Mouse (Mus musculus) ovary, adult 18-20 months (tissue): ENCODE results near the gene Ncoa5.

Experiments
- DNase-seq: peaks from one replicate; pipeline ENCODE4 v3.0.0; 2022; ENCODE audit warnings: low spot score, mixed read lengths

The Ncoa5 gene

GRCm38 (mm10) chr2:165034131-165035057, at the start of gene Ncoa5:
Gene Ncoa5, minus strand, starts transcription at chr2:165034867.
- DNase-seq = peak; percentile 96

- no peak for DNase-seq
These were observed 46.6 kb upstream of the Ncoa5 start for GRCm38 (mm10) chr2:165081257-165081656.

DNA sequence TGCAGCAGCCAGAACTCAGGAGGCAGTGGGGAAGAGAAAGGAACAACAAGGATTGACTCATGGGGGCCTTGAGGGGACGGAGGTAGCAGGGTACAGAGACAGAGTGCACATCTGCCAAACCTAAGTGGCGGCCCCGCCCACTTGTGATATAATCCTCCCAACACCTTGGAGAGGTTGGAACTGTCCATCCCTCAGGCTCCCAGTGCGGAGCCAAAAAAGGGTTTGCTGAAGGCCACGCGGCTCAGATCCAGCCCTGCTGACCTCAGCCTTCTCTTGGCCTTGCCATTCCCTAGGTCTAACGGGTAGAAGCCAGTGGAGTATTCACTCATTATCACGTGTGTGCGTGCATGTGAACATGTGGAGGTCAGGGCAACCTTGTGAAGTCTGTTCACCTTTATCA, 46.0 kb upstream of the Ncoa5 start:
- no peak for DNase-seq

DNA sequence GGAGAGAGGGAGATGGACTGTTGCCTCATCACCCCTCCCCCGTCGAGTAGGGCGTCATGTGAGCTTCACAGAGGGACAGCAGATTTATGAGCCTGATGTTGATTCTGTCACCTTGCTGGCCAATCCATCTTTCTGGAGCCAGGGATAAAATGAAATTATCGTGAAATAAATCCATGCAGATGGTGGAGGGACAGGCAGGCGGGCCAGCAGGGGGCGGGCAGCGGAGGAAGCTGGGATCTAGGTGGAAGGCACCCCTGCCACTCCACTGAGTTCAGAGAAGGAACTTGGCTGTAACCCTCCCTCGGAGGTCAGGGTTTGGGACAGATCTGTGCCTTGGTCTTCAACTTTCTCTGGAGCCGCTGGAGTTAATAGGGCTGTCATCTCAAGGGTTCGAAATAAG, 43.9 kb upstream of the Ncoa5 start:
- no peak for DNase-seq

GRCm38 (mm10) chr2:165078045-165078444, 43.4 kb upstream of the Ncoa5 start:
- no peak for DNase-seq

DNA sequence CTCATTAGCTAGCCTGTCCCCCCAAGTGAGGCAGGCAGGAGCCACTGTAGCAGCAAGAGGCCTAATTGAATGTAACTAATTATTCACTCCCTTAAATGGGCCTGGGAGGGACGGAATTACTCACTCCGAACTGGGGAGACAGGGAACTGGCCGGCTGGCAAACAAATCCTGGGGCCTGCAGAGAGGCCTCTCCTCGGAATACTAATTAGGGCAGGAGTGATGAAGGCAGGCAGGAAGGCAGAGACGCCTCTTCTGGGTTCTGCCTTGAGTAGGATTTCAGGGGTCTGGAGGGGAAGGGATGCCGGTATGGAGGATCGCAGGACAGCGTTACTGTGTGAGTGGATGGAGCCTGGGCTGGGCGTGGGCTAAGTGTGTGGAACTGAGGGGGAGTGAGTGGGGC, 42.4 kb upstream of the Ncoa5 start:
- no peak for DNase-seq

DNA sequence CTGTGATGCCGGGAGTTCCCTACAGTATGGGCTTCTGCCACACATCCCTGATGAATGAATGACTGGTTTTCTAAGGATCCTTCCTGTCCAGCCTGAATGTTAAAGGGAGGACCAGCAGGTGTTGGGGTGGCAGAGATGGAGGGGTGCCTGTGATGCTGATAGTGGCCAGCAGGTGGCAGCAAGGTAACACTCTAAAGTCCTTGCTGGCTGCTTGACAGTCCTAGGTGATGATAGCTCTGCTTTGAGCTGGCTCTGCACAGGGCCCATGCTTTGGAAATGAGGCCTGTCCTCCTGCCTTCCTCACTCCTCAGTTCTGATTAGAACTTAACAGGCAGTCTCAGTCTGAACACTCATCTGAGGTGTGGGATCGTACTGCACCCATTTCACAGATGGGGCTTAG, 40.3 kb upstream of the Ncoa5 start:
- peak; percentile 20 for DNase-seq

DNA sequence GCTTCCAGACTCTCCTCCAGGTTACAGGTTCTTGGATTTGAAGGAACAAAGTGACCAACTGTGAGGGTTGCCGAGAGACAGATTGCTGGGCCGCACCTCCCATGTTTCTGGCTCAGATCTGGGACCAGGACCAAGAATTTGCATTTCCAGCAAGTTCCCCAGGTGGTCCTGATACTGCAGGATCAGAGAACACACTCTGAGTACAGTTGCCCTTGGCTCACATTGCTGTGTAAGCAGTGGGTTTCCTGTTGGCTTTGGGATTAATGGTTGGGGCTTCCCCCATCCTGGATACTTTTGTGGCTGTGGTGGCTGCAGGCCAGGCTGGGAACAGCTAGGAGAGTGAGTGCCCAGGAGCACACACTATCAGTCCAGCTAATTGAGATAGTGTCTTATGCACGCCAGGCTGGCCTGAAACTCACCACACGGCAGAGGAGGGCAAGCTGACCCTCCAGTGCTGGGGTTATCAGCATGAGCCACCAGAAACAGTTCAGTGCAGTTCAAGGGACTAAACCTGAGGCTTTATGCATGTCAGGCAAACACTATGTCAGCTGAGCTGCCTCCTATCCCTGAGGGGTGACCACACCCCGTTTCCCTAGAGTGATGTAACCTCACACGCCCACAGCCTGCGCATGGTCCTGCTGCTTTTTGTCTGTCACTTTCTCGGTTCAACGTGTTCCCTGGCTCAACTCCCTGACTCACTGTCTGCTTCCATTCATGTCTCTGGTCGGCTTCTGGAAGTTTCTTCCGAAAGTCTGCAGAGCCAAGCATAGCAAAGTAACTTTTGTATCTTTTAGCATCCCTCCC, 39.6 kb upstream of the Ncoa5 start:
- DNase-seq = no peak

GRCm38 (mm10) chr2:165073381-165073781, 38.7 kb upstream of the Ncoa5 start:
- no peak for DNase-seq

GRCm38 (mm10) chr2:165070096-165070816, 35.6 kb upstream of the Ncoa5 start:
- DNase-seq = no peak

GRCm38 (mm10) chr2:165068806-165069205, 34.1 kb upstream of the Ncoa5 start:
- DNase-seq = no peak

- no peak for DNase-seq
These were observed 29.8 kb upstream of the Ncoa5 start for GRCm38 (mm10) chr2:165064489-165064888.

DNA sequence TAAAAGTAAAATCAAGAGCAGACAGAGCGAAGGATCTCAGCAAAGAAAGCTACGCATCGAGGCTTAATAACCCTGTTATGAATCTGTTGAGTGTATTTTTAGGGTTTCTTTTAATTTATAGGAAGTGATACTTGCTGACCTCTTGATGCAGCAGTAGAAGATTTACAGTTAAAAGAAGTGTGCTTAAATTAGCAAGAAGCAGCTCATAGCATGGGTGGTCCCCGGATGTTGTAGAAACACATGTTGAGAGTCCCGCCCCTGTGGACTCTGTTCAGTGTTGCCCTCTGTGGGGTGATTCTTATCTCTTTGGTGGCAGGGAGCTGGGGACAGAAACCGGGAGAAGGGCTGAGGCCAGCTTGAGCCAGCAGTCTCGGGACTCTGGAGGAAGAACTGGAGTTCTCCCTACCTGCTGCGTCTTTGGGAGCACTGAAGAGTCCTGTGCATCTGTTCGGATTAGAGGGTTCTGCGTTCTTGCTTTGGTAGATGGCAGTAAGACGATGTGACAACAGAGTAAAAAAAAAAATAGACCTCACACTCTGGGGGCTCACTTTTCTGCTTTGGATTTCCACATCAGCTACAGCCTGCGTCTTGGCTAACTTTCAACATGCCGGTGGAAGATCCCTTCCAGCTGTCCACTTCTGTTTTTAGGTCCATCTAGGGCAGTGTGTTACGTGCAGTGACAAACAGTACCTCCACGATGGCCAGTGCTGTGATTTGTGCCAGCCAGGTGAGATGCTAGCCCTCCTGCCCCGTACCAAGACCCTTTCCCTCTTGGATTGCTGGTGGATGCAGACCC, 27.2 kb upstream of the Ncoa5 start:
- DNase-seq = no peak

DNA sequence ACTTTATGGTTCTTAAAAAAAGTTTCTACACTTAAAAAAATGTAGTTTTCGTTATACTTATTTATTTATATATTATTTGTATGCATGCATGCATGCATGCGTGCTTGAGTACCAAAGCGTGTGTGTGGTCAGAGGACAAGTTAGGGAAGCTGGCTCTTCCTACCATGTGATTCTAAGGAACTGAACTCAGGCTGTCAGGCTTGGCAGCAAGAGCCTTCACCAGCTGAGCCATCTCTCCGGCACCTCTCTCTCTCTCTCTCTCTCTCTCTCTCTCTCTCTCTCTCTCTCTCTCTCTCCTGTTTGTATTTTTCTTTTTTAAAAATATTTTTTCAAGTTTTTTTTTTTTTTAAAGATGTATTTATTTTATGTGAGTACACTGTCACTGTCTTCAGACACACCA, 25.3 kb upstream of the Ncoa5 start:
- no peak for DNase-seq

- DNase-seq = no peak
These were observed 21.9 kb upstream of the Ncoa5 start for GRCm38 (mm10) chr2:165056377-165057085.

DNA sequence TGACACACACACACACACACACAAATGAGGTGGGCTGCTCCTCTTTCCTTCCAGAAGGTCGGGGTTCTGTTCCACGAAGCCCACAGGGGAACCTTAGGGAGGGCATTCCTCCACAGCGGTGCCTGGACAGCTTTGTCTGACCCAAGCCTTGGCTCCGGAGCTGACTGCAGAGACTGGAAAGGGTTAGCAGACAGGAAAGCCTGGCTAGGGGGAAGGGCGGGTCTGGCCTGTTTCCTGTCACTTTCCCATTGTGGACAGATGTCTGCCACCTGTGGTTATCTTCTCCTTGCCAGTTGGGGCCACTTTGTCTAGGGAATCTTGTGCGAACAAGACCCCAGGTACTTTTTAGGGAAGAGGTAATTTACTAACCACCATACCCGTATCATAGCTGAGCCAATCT, 21.2 kb upstream of the Ncoa5 start:
- no peak for DNase-seq

- DNase-seq = peak; percentile 19
These were observed 20.5 kb upstream of the Ncoa5 start, which contains the start of gene Cd40 for GRCm38 (mm10) chr2:165054888-165055852. Gene Cd40, plus strand, starts transcription at chr2:165055627.

GRCm38 (mm10) chr2:165051566-165051965, 16.9 kb upstream of the Ncoa5 start:
- DNase-seq = no peak

GRCm38 (mm10) chr2:165050826-165051548, 16.3 kb upstream of the Ncoa5 start:
- DNase-seq = no peak
